Mouse (Mus musculus): ENCODE results near the gene Phc3.
A peak's percentile ranks its signal among the peaks of the same experiment; 100 is the strongest.

- TF ChIP-seq CTCF (IDR thresholded peaks at IDR 0.05; ENCODE audit: borderline replicate concordance, extremely low read depth, insufficient read depth, insufficient read length) (peak; percentile 14; the same call in 1 of the 2 replicates), POLR2A (IDR thresholded peaks at IDR 0.05; ENCODE audit: borderline replicate concordance, extremely low read depth, insufficient read depth, insufficient read length, poor library complexity, severe bottlenecking) (no peak)
These were observed 6.1 kb downstream of the Phc3 start for GRCm38 (mm10) chr3:30963100-30963499.

Measured in brain, embryonic 14.5 days (tissue).